Mouse (Mus musculus) left cerebral cortex, adult 9 months (tissue): ENCODE measurements at regions not wholly inside any gene's neighbourhood (a gene's known extent, or its start where the extent isn't known, plus 50 kb on each side); places are given as distances from the start of the nearest gene placed in this dataset.

Experiments
- DNase-seq, 2 experiments: peaks; one replicate each; pipeline ENCODE4 v3.0.0; 2022; ENCODE audit warnings: low spot score in 2 of 2

- DNase-seq = no peak
Measured at GRCm38 (mm10) chr2:124775737-124776136, 292.2 kb upstream of the Slc24a5 start.

DNA sequence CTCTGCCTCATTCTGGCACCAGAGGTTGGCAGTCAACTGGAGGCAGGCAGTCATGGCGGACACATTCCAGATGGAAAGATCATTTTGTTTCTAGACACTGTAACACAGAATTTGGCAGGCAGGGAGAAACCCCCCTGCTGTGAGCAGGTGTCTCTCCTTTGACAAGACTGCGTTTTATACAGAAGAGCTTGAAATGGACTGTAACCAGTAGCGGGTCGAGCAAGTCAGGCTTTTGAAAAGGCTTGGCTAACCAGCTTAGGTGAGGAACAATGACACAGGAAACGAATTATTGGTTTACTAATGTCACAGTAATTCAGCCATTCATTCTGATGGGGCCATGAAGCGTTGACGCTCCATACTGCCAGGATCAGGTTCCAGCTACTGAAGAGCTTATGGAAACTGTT lies 275.3 kb upstream of the Slc24a5 start:
- no peak for DNase-seq

- no peak for DNase-seq
Measured at GRCm38 (mm10) chr2:124811709-124812108, 256.2 kb upstream of the Slc24a5 start.

DNA sequence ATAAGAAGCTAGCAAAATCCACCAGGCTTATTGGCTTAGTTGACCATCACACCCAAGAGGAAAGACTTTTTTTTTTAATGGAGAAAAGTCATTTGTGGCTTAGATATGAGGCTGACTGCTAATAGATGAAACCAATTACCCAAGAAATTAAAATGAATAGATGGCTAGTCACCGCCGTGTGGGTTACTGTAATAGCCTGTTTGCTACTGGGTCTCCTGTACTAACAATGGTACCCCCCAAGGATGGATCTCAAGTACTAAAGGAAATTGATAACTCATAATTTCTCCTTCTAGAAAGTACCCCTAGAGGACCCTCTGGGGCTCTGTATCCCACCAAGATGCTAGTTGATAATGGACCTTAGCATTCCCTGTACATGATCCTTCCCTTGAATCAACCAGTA lies 251.1 kb upstream of the Slc24a5 start:
- no peak for DNase-seq

GRCm38 (mm10) chr2:124819846-124820245 lies 248.1 kb upstream of the Slc24a5 start:
- DNase-seq = no peak

DNA sequence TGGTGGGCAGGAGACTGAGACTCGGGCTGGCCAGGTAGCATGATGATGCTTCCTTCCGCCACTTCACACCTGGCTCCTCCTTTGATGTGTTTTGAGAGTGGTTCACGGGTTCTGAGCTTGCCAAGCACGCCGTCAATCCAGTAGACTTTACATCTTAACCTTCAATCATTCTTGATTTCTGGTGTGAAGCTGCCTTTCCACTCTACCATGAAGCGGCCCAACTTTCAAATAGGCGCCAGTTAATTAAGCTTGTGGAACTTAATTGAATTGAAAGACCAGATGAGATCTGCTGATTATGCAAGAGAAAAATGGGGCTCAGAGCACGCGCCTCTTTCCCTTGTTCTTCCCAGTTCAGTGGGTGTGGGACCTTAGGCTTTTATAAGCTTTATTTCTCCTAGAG lies 247.1 kb upstream of the Slc24a5 start:
- DNase-seq = no peak

GRCm38 (mm10) chr2:124821366-124821765 lies 246.6 kb upstream of the Slc24a5 start:
- no peak for DNase-seq

GRCm38 (mm10) chr2:124848812-124849211 lies 219.1 kb upstream of the Slc24a5 start:
- DNase-seq = no peak

DNA sequence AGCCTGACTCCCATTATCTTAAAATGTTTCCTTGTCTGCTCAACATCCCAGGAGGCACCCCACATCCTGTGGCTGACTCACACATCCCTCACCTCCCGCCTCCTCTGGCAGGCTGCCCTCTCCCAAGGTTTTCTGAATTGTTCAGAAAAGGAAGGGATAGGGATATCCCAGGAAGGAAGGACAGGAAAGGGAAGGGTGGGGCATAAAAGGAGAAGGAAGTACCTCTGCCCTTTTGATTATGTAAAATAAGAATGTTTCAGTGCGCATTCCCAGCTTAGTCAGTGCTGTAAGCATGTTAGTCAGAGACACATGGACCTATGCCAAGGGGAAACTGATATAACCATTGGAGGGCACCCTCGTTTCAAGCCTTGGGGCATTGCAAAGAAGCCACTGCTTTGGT lies 209.4 kb upstream of the Slc24a5 start:
- DNase-seq = peak in 1 of 2 experiments; percentile 7

GRCm38 (mm10) chr2:124888209-124888608 lies 179.7 kb upstream of the Slc24a5 start:
- DNase-seq = no peak

DNA sequence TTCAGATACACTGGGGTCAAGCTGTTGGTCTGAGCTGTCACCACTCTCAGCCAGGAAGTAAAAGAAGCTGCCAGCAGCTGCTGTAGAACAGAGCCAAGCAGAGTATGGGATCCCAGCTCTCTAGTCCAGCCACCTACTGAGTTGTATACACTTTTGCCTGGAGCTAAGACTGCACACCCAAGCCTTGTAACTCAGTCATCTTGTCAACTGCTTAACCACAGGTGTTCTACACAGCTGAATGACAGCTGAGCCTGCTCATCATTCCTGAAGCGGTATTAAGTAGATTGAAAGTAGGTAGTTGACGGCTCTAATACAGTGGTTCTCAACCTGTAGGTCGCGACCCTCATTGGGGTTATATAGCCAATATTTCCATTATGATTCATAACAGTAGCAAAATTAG lies 172.9 kb upstream of the Slc24a5 start:
- DNase-seq = no peak

GRCm38 (mm10) chr2:124903556-124903955 lies 164.4 kb upstream of the Slc24a5 start:
- DNase-seq = no peak

DNA sequence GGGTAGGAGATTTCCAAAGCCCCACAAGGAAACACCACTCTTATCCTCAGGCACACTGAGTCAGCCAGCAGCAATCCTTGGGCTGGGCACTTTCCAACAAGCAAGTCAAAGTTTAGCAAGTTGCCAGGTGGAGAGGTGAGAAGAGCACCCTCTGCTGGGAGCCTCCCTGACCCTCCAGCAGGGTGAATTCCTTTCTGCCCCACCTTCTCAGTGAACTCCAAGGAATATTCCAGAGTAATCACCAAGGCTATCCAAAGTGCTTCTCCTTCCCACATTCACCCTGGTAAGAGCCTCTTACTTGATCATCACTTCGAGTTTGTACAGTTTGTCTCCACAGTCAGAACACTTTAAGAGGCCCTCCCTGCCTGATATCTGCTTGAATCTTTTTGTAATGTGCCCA lies 162.8 kb upstream of the Slc24a5 start:
- DNase-seq = no peak

GRCm38 (mm10) chr2:124918986-124919761 lies 148.8 kb upstream of the Slc24a5 start:
- DNase-seq = no peak

DNA sequence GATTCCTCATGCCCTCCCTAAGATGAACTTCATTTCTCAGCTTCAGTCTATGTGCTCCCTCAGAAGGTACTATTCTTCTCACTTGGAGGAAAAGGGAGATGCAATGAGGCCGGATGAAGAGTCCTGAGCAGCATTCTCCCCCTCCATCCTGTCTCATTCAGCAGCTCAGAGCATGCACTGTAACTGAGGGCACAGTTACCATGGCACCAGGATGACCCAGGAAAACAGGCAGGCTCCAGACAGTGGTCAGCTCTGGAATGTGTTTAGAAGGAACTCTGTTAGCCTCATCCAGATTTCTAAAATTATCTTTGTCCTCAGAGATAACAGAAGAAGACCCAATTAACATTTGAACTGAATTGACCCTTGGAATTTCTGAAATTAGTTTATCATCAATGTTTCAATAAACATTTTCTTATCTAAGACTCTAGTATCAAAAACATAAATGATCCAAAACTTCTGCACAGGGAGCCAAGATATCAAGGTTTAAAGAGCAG lies 148.1 kb upstream of the Slc24a5 start:
- no peak for DNase-seq

GRCm38 (mm10) chr2:124920265-124920664 lies 147.7 kb upstream of the Slc24a5 start:
- no peak for DNase-seq

DNA sequence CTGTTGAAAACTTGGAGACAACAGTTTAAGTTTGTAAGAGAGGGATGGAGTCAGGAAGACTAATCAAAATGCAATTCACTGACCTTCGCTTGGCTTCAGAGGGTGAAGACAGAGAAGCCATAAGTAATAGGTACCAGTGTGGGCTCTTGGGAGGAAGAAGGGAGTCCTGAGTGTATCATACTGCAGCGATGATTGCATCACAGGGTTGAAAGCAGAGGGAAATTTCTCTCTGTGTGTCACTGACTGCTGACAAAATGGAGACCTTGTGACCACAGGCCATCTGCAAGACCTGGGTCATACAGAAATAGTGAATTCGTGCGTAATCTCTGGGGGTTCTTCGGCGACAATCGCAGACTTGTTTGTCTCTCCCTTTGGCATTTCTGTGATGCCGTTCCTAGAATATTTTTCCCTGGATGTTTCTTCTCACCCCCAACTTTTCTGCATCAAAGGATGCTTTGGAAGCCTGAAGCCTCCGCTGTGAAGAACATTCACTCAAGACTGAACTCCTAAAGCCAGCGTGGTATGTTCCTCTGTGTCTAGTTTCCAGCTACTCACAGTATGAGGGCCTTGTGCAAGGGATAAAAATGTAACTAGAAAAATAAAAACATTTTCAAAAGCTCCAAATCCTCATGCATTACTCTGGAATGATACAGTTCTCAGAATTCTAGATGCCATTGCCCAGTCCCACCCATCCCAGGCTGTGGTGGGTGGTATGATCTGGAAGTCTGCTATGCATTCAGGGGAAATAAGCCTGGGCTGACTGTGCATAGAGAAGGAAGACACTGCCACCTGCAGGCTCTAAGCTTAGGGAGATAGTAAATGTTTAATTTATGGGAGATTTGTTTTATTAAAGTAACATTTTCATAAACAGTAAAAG lies 139.8 kb upstream of the Slc24a5 start:
- DNase-seq = peak in 1 of 2 experiments; percentile 76

DNA sequence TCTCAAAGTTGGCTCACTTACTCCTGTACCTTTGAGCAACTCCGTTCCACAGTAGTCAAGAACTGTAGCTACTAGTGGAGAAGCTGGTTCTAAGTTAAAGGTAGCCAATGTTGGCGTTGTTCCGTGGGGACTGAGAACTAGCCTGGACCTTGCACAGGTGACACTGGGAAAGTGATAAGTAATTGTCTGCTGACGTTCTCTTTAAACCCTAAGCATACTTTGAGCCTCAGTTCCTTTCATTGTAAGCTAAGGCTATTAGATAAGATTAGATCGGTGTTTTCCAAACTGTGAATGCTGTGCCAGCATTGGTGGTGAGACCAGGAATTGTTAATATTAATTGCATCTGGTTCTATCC lies 139.2 kb upstream of the Slc24a5 start:
- no peak for DNase-seq

- peak; percentile 3 to 9 for DNase-seq
Measured at GRCm38 (mm10) chr2:124930719-124931118, 137.2 kb upstream of the Slc24a5 start.

- DNase-seq = no peak
Measured at GRCm38 (mm10) chr2:124932566-124932965, 135.4 kb upstream of the Slc24a5 start.

GRCm38 (mm10) chr2:124933876-124934275 lies 134.0 kb upstream of the Slc24a5 start:
- no peak for DNase-seq

GRCm38 (mm10) chr2:124948263-124948781 lies 119.6 kb upstream of the Slc24a5 start:
- no peak for DNase-seq

- DNase-seq = no peak
Measured at GRCm38 (mm10) chr2:124948812-124949211, 119.1 kb upstream of the Slc24a5 start.
